Mouse (Mus musculus) olfactory bulb, adult 2 months (tissue): Measurements from ENCODE around the gene Rhox3a2. TPM values are rescaled to one million over a fixed set of nuclear protein-coding genes. Genes with fewer than 3 reads are reported as not detected.
"Not testable (repeated sequence)": the region's sequence is repeated elsewhere in the genome, so short reads cannot be mapped to it uniquely, and the experiment has no call there.

Source experiments
- H3K27ac ChIP-seq: fragments of 200-500 bp; 2 replicates; pipeline ENCODE4 v1.5.1; 2012; ENCODE audit warnings: low read depth, low read length; ENCODE audit not compliant: insufficient read depth
- H3K4me1 ChIP-seq: fragments of 200-500 bp; 2 replicates; pipeline ENCODE4 v1.6.1; 2012; ENCODE audit warnings: low read length; ENCODE audit not compliant: control insufficient read depth, insufficient read depth
- H3K4me3 ChIP-seq: fragments of 200-500 bp; 2 replicates; pipeline ENCODE4 v1.5.1; 2012; ENCODE audit warnings: mild to moderate bottlenecking, low read depth, low read length, moderate library complexity; ENCODE audit not compliant: insufficient read depth
- WGBS: fragments of 180-500 bp; shearing (Covaris S2); methylation state at CpG from one replicate; pipeline ENCODE4 v1.1.7; 2018; 5-methylcytosine and 5-hydroxymethylcytosine counted together
- polyA plus RNA-seq: library from polyadenylated mRNA; stranded (reverse); fragments of >200 nt; gene quantifications from 2 replicates; pipeline ENCODE4 v1.2.4, GENCODE M21; 2012; ENCODE audit warnings: low replicate concordance; ENCODE audit not compliant: missing spikeins, insufficient read depth, insufficient read length

The Rhox3a2 gene
- polyA plus RNA-seq: not detected in 2 replicates

DNA sequence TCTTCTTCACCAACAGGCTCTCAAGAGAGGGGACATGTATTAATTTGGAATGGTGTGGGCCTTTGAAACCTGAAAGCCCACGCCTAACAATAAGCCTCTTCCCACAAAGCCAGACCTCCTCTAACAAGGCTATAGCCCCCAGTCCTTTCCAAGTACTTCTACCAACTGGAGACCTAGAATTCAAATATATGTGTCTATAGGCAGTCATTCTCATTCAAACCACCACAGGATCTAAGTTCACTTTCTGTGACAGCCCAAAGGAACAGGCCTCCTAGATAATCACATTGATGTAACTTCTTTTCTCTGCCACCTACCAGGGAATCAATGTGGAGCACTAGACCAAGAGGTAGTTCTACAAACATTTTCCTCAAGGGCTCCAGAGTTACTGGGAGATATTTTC, at the start of gene Rhox3a2:
TSS of gene Rhox3a2 (plus strand) at position 301 of the 400 bp plus-strand sequence.
- WGBS: no CpG with 5 or more reads among the region's 1 CpGs
- not testable (repeated sequence) for H3K27ac ChIP-seq, H3K4me3 ChIP-seq, H3K4me1 ChIP-seq

DNA sequence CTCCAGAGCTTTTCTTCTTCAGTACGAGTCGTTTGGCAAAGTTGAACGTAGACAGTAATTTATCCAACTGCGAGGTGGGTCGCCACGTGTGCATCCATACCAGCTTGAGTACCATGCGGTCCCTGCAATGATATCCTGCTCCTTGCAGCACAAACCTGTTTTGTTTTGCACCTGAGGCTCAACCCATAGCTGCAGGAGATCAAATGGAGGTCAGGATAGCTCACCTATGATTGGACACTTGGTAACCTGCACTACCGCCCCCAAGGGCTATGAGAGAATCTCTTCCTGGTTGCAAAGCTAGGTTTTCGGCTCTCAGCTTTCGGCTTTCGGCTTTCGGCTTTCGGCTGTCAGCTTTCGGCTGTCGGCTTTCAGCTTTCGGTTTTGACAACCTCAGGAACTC, 10.7 kb downstream of the Rhox3a2 start, which contains the start of gene Rhox4a2:
TSS of gene Rhox4a2 (plus strand) at position 301 of the 400 bp plus-strand sequence.
- H3K27ac ChIP-seq, H3K4me1 ChIP-seq, H3K4me3 ChIP-seq: not testable (repeated sequence)
- 100% methylated on average over 8 of the region's 16 CpGs for WGBS

DNA sequence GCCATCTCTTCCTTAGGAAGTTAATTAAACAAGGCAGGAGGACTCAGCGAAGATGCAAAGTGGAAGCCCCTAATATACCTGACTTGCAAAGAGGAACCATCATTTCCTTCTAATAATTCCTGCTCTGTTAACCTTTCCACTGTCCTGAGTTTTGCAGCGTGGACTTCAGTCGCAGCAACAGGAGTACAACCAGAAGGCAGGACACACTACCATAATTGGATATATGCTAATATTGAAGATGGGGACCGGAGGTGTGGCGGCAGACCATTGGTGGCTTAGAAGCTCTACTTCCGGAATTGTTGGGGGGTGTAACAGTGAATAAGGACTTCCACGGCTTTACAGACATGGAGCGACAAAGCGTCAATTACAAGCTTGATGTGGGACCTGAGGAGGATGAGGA, 31.9 kb downstream of the Rhox3a2 start, which contains the start of gene Rhox2b:
TSS of gene Rhox2b (plus strand) at position 301 of the 400 bp plus-strand sequence.
- WGBS: no CpG with 5 or more reads among the region's 9 CpGs
- H3K27ac ChIP-seq, H3K4me3 ChIP-seq, H3K4me1 ChIP-seq: not testable (repeated sequence)

DNA sequence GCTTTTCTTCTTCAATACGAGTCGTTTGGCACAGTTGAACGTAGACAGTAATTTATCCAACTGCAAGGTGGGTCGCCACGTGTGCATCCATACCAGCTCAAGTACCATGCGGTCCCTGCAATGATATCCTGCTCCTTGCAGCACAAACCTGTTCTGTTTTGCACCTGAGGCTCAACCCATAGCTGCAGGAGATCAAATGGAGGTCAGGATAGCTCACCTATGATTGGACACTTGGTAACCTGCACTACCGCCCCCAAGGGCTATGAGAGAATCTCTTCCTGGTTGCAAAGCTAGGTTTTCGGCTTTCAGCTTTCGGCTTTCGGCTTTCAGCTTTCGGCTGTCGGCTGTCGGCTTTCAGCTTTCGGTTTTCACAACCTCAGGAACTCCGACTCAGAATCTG, 52.4 kb downstream of the Rhox3a2 start, which contains the start of gene Rhox4b:
TSS of gene Rhox4b (plus strand) at position 301 of the 400 bp plus-strand sequence.
- 84% methylated on average over 14 of the region's 15 CpGs for WGBS
- not testable (repeated sequence) for H3K27ac ChIP-seq, H3K4me1 ChIP-seq, H3K4me3 ChIP-seq

Other genes with a start within 250 kb of the Rhox3a2 start
- gene Akap14, start 211.2 kb upstream of the Rhox3a2 start, polyA plus RNA-seq: not detected in 2 replicates
- not detected in 2 replicates for gene Ndufa1, start 188.9 kb upstream of the Rhox3a2 start, polyA plus RNA-seq
- gene Rnf113a1, start 188.8 kb upstream of the Rhox3a2 start, polyA plus RNA-seq: not detected in 2 replicates
- not detected in 2 replicates for gene Gm9, start 169.0 kb upstream of the Rhox3a2 start, polyA plus RNA-seq
- gene Rhox1, start 157.8 kb upstream of the Rhox3a2 start, polyA plus RNA-seq: not detected in 2 replicates
- not detected in 2 replicates for gene Rhox2a, start 135.1 kb upstream of the Rhox3a2 start, polyA plus RNA-seq
- not detected in 2 replicates for gene Rhox3a, start 130.1 kb upstream of the Rhox3a2 start, polyA plus RNA-seq
- gene Rhox4a, start 114.7 kb upstream of the Rhox3a2 start, polyA plus RNA-seq: not detected in 2 replicates
- gene Rhox4a2, start 10.8 kb downstream of the Rhox3a2 start, polyA plus RNA-seq: not detected in 2 replicates
- gene Rhox2b, start 32.0 kb downstream of the Rhox3a2 start, polyA plus RNA-seq: not detected in 2 replicates
- gene Rhox4b, start 52.5 kb downstream of the Rhox3a2 start, polyA plus RNA-seq: not detected in 2 replicates
- gene Rhox2c, start 73.7 kb downstream of the Rhox3a2 start, polyA plus RNA-seq: not detected in 2 replicates
- gene Rhox3c, start 78.6 kb downstream of the Rhox3a2 start, polyA plus RNA-seq: not detected in 2 replicates
- gene Rhox4c, start 100.3 kb downstream of the Rhox3a2 start, polyA plus RNA-seq: not detected in 2 replicates
- gene Rhox2d, start 113.4 kb downstream of the Rhox3a2 start, polyA plus RNA-seq: not detected in 2 replicates
- gene Rhox4d, start 134.3 kb downstream of the Rhox3a2 start, polyA plus RNA-seq: not detected in 2 replicates
- not detected in 2 replicates for gene Rhox2e, start 150.4 kb downstream of the Rhox3a2 start, polyA plus RNA-seq
- not detected in 2 replicates for gene Rhox3e, start 162.0 kb downstream of the Rhox3a2 start, polyA plus RNA-seq
- not detected in 2 replicates for gene Rhox4e, start 177.4 kb downstream of the Rhox3a2 start, polyA plus RNA-seq
- gene Rhox2f, start 191.4 kb downstream of the Rhox3a2 start, polyA plus RNA-seq: not detected in 2 replicates
- gene Rhox3f, start 201.0 kb downstream of the Rhox3a2 start, polyA plus RNA-seq: not detected in 2 replicates
- gene Rhox4f, start 227.7 kb downstream of the Rhox3a2 start, polyA plus RNA-seq: not detected in 2 replicates
- gene Rhox3g, start 248.6 kb downstream of the Rhox3a2 start, polyA plus RNA-seq: not detected in 2 replicates